Mouse (Mus musculus): ENCODE results near the gene Emc6. TPM values are rescaled to one million over a fixed set of nuclear protein-coding genes. Genes with fewer than 3 reads are reported as not detected.
A peak's percentile ranks its signal among the peaks of the same experiment; 100 is the strongest.

Emc6 gene
- polyA plus RNA-seq, 1 experiment from 2014 or later: 133 TPM

- ATAC-seq: no peak
- no peak overlapping the region for H3K4me3 ChIP-seq (ENCODE audit: low read depth, low read length)
- no peak overlapping the region for H3K27ac ChIP-seq (ENCODE audit: low read length)
- H3K9ac ChIP-seq (ENCODE audit: low read depth, low read length): no peak overlapping the region
- no peak overlapping the region for H3K4me2 ChIP-seq (ENCODE audit: low read length)
- 92% methylated on average over 6 of the region's 6 CpGs for WGBS
- H3K9me3 ChIP-seq (replicated peaks; ENCODE audit: control insufficient read depth, low read length, poor library complexity, severe bottlenecking): no peaks in the 10 kb centered on the region
- H3K27me3 ChIP-seq (ENCODE audit: control insufficient read depth, insufficient read depth, low read depth, low read length): no peaks in the 10 kb centered on the region
- no peaks in the 10 kb centered on the region for H3K4me1 ChIP-seq (ENCODE audit: control insufficient read depth, insufficient read depth, low read length)
- H3K36me3 ChIP-seq (ENCODE audit: control insufficient read depth, insufficient read depth, low read length): peaks cover 33% of the 10 kb centered on the region
These were observed 10.4 kb upstream of the Emc6 start for GRCm38 (mm10) chr11:73187231-73187630.

DNA sequence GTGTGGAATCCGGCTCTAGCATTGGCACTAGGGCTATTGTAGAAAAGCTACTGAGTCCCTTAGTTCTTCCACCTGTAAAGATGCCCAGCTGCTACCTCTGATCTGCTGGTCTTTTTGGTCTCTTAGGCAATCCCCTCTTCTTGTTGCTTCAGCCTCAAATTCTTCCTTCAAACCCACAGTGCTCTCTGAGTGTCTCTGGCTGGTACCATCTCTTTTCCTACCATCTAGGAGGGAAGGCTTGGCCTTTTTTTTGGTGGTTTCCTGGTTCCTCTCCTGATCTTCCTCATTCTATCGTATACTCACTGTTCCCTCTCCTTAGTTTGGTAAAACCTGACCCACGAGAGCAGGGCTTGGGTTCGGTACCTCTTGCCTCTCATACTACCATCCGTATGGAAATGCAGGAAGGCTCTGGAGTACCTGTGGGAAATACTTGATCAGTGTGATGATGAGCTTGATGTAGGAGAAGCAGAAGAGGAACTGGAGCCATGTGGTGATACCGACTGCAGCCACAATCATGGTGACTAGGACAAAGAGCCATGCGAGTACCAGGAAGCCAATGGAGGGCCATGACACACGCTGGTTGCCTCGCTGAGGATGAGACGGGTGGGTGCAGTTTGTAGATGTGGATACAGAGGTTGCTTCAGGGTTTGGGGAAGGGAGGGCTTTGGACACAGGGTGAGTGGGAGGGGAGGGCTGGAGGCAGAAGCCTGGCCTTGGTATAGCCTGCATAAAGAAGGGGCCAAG lies 9.2 kb upstream of the Emc6 start:
- no peak overlapping the region for H3K27ac ChIP-seq (ENCODE audit: low read length)
- H3K9ac ChIP-seq (ENCODE audit: low read depth, low read length): no peak overlapping the region
- H3K27me3 ChIP-seq (ENCODE audit: control insufficient read depth, insufficient read depth, low read depth, low read length): no peaks in the 10 kb centered on the region
- no peaks in the 10 kb centered on the region for H3K4me1 ChIP-seq (ENCODE audit: control insufficient read depth, insufficient read depth, low read length)
- H3K4me2 ChIP-seq (ENCODE audit: low read length): no peak overlapping the region
- 92% methylated on average over 10 of the region's 10 CpGs for WGBS
- no peaks in the 10 kb centered on the region for H3K9me3 ChIP-seq (replicated peaks; ENCODE audit: control insufficient read depth, low read length, poor library complexity, severe bottlenecking)
- ATAC-seq: no peak
- no peak overlapping the region for H3K4me3 ChIP-seq (ENCODE audit: low read depth, low read length)
- H3K36me3 ChIP-seq (ENCODE audit: control insufficient read depth, insufficient read depth, low read length): peaks cover 25% of the 10 kb centered on the region

- H3K36me3 ChIP-seq (ENCODE audit: control insufficient read depth, insufficient read depth, low read length): peaks cover 3% of the 10 kb centered on the region; the same call in 1 of the 2 replicates
- WGBS: 6% methylated on average over 2 of the region's 2 CpGs
- no peaks in the 10 kb centered on the region for H3K27me3 ChIP-seq (ENCODE audit: control insufficient read depth, insufficient read depth, low read depth, low read length)
- no peak for ATAC-seq
- peak overlapping the region; percentile 83 for H3K27ac ChIP-seq (ENCODE audit: low read length)
- H3K4me3 ChIP-seq (ENCODE audit: low read depth, low read length): peak overlapping the region; percentile 82
- peaks cover 30% of the 10 kb centered on the region for H3K4me1 ChIP-seq (ENCODE audit: control insufficient read depth, insufficient read depth, low read length)
- H3K4me2 ChIP-seq (ENCODE audit: low read length): peak overlapping the region; percentile 86
- H3K9me3 ChIP-seq (replicated peaks; ENCODE audit: control insufficient read depth, low read length, poor library complexity, severe bottlenecking): no peaks in the 10 kb centered on the region
- H3K9ac ChIP-seq (ENCODE audit: low read depth, low read length): peak overlapping the region; percentile 89
These were observed 1.1 kb upstream of the Emc6 start for GRCm38 (mm10) chr11:73177895-73178294.

- ATAC-seq: peak; percentile 64
- 1% methylated on average over 26 of the region's 28 CpGs for WGBS
- H3K9me3 ChIP-seq (replicated peaks; ENCODE audit: control insufficient read depth, low read length, poor library complexity, severe bottlenecking): no peaks in the 10 kb centered on the region
These were observed 655 bp upstream of the Emc6 start for GRCm38 (mm10) chr11:73177509-73177875.

GRCm38 (mm10) chr11:73176186-73176585 lies 651 bp downstream of the Emc6 start:
- peaks cover 3% of the 10 kb centered on the region; the same call in 1 of the 2 replicates for H3K36me3 ChIP-seq (ENCODE audit: control insufficient read depth, insufficient read depth, low read length)
- H3K9ac ChIP-seq (ENCODE audit: low read depth, low read length): peak overlapping the region; percentile 83
- ATAC-seq: no peak; the same call in 1 of the 2 replicates
- peak overlapping the region; percentile 82 for H3K4me3 ChIP-seq (ENCODE audit: low read depth, low read length)
- under 1% methylated on average over 15 of the region's 15 CpGs for WGBS
- H3K9me3 ChIP-seq (replicated peaks; ENCODE audit: control insufficient read depth, low read length, poor library complexity, severe bottlenecking): no peaks in the 10 kb centered on the region
- peak overlapping the region; percentile 69 for H3K4me2 ChIP-seq (ENCODE audit: low read length)
- no peaks in the 10 kb centered on the region for H3K27me3 ChIP-seq (ENCODE audit: control insufficient read depth, insufficient read depth, low read depth, low read length)
- H3K4me1 ChIP-seq (ENCODE audit: control insufficient read depth, insufficient read depth, low read length): peaks cover 30% of the 10 kb centered on the region
- H3K27ac ChIP-seq (ENCODE audit: low read length): peak overlapping the region; percentile 83

More at GRCm38 (mm10) chr11:73177509-73177875, 655 bp upstream of the Emc6 start:
- peaks cover 3% of the 10 kb centered on the region; the same call in 1 of the 2 replicates for H3K36me3 ChIP-seq (ENCODE audit: control insufficient read depth, insufficient read depth, low read length)
- peak overlapping the region; percentile 89 for H3K9ac ChIP-seq (ENCODE audit: low read depth, low read length)
- H3K4me1 ChIP-seq (ENCODE audit: control insufficient read depth, insufficient read depth, low read length): peaks cover 30% of the 10 kb centered on the region
- H3K4me2 ChIP-seq (ENCODE audit: low read length): peak overlapping the region; percentile 86
- peak overlapping the region; percentile 83 for H3K27ac ChIP-seq (ENCODE audit: low read length)
- peak overlapping the region; percentile 82 for H3K4me3 ChIP-seq (ENCODE audit: low read depth, low read length)
- no peaks in the 10 kb centered on the region for H3K27me3 ChIP-seq (ENCODE audit: control insufficient read depth, insufficient read depth, low read depth, low read length)

DNA sequence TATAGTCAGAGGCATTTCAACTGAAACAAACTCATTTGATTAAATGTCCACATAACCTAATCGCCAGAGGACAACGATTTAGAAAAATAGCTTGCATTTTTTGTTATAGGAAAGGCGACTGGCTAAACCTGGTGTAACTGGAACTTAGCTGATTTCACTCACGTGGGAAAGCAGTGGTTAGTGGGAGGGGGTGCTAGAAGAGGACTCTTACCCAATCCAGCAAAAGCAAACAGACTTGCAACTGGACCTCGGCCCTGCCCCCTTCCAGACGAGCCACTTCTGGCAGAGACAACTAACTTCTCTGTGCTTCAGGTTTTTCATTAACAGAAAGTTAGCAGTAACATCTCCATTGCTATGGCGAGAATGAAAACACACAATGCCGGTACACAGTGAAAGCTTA lies 1.2 kb downstream of the Emc6 start:
- WGBS: 52% methylated on average over 8 of the region's 8 CpGs
- Histone ChIP-seq H3K9me3 (replicated peaks; ENCODE audit: control insufficient read depth, low read length, poor library complexity, severe bottlenecking) (no peaks in the 10 kb centered on the region), H3K4me3 (ENCODE audit: low read depth, low read length) (peak overlapping the region; percentile 82), H3K9ac (ENCODE audit: low read depth, low read length) (peak overlapping the region; percentile 83), H3K36me3 (ENCODE audit: control insufficient read depth, insufficient read depth, low read length) (peaks cover 3% of the 10 kb centered on the region; the same call in 1 of the 2 replicates), H3K27me3 (ENCODE audit: control insufficient read depth, insufficient read depth, low read depth, low read length) (no peaks in the 10 kb centered on the region), H3K4me1 (ENCODE audit: control insufficient read depth, insufficient read depth, low read length) (peaks cover 30% of the 10 kb centered on the region), H3K27ac (ENCODE audit: low read length) (no peak overlapping the region), H3K4me2 (ENCODE audit: low read length) (peak overlapping the region; percentile 69)
- ATAC-seq: no peak

DNA sequence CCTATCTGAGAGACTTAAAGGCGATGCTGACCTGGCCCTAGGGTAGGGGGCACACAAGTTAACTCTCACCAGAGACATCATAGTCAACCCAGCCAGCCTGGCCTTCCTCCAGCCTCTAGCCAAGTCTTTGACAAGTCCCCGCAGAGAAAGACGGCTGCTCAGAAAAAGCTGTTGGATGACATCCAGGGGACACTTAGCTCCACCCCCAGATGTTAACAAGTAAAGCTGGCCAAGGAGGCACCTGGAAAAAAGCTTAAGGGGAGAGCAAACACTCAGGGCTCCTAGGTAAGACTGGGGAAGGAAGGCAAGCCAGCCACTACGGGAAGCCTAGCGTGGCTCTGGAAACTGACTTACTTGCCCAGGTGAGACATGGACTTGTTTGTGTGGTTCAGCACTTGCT lies 4.7 kb downstream of the Emc6 start:
- no peaks in the 10 kb centered on the region for H3K9me3 ChIP-seq (replicated peaks; ENCODE audit: control insufficient read depth, low read length, poor library complexity, severe bottlenecking)
- H3K4me1 ChIP-seq (ENCODE audit: control insufficient read depth, insufficient read depth, low read length): peaks cover 17% of the 10 kb centered on the region
- 66% methylated on average over 5 of the region's 5 CpGs for WGBS
- H3K27ac ChIP-seq (ENCODE audit: low read length): no peak overlapping the region
- peaks cover 3% of the 10 kb centered on the region; the same call in 1 of the 2 replicates for H3K36me3 ChIP-seq (ENCODE audit: control insufficient read depth, insufficient read depth, low read length)
- no peak overlapping the region for H3K4me3 ChIP-seq (ENCODE audit: low read depth, low read length)
- no peak for ATAC-seq
- no peak overlapping the region for H3K9ac ChIP-seq (ENCODE audit: low read depth, low read length)
- H3K27me3 ChIP-seq (ENCODE audit: control insufficient read depth, insufficient read depth, low read depth, low read length): no peaks in the 10 kb centered on the region
- H3K4me2 ChIP-seq (ENCODE audit: low read length): no peak overlapping the region

- H3K4me3 ChIP-seq (ENCODE audit: low read depth, low read length): no peak overlapping the region
- H3K36me3 ChIP-seq (ENCODE audit: control insufficient read depth, insufficient read depth, low read length): no peaks in the 10 kb centered on the region; the same call in 1 of the 2 replicates
- 45% methylated on average over 4 of the region's 4 CpGs for WGBS
- H3K27me3 ChIP-seq (ENCODE audit: control insufficient read depth, insufficient read depth, low read depth, low read length): no peaks in the 10 kb centered on the region
- H3K4me1 ChIP-seq (ENCODE audit: control insufficient read depth, insufficient read depth, low read length): no peaks in the 10 kb centered on the region
- ATAC-seq: peak; percentile 18; the same call in 1 of the 2 replicates
- H3K27ac ChIP-seq (ENCODE audit: low read length): no peak overlapping the region
- H3K9me3 ChIP-seq (replicated peaks; ENCODE audit: control insufficient read depth, low read length, poor library complexity, severe bottlenecking): no peaks in the 10 kb centered on the region
- H3K9ac ChIP-seq (ENCODE audit: low read depth, low read length): no peak overlapping the region
- H3K4me2 ChIP-seq (ENCODE audit: low read length): no peak overlapping the region
These were observed 7.6 kb downstream of the Emc6 start for GRCm38 (mm10) chr11:73169231-73169630.

DNA sequence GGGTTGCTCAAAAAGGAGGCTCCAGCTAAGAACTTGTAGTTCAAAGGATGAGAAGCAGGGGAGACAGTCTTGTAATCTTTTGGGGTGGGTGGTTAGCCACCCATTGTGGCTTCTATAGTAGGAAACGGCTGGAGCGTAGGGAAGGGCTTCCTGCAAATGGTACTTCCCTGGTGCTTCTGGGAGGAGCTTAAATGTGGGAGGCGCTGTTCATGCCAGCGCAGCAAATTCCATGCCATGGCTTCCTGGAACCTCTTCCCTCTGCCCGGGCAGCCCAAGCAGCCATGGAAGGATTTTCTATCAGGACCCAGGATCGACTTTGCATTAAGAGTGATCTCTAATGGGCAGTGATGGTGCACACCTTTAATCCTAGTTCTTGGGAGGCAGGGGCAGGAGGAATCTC lies 8.3 kb downstream of the Emc6 start:
- no peak overlapping the region for H3K4me2 ChIP-seq (ENCODE audit: low read length)
- no peaks in the 10 kb centered on the region for H3K9me3 ChIP-seq (replicated peaks; ENCODE audit: control insufficient read depth, low read length, poor library complexity, severe bottlenecking)
- 86% methylated on average over 6 of the region's 6 CpGs for WGBS
- no peak overlapping the region for H3K9ac ChIP-seq (ENCODE audit: low read depth, low read length)
- H3K27ac ChIP-seq (ENCODE audit: low read length): no peak overlapping the region
- no peaks in the 10 kb centered on the region; the same call in 1 of the 2 replicates for H3K36me3 ChIP-seq (ENCODE audit: control insufficient read depth, insufficient read depth, low read length)
- no peak for ATAC-seq
- no peak overlapping the region for H3K4me3 ChIP-seq (ENCODE audit: low read depth, low read length)
- H3K4me1 ChIP-seq (ENCODE audit: control insufficient read depth, insufficient read depth, low read length): no peaks in the 10 kb centered on the region
- no peaks in the 10 kb centered on the region for H3K27me3 ChIP-seq (ENCODE audit: control insufficient read depth, insufficient read depth, low read depth, low read length)
